Mouse (Mus musculus) small intestine, adult 2 months (tissue): ENCODE results near the gene Psme2. TPM values are rescaled to one million over a fixed set of nuclear protein-coding genes. Genes with fewer than 3 reads are reported as not detected.

Experiments used
- H3K27ac ChIP-seq: fragments of 200-500 bp; 2 replicates; pipeline ENCODE4 v1.5.1; 2012; ENCODE audit warnings: low read depth, low read length, control low read depth, inconsistent platforms; ENCODE audit not compliant: insufficient read depth
- H3K27me3 ChIP-seq: fragments of 200-500 bp; 2 replicates; pipeline ENCODE4 v1.6.1; 2012; ENCODE audit warnings: mild to moderate bottlenecking, moderate library complexity, low read length, inconsistent platforms; ENCODE audit not compliant: control insufficient read depth, insufficient read depth
- H3K36me3 ChIP-seq: fragments of 200-500 bp; 2 replicates; pipeline ENCODE4 v1.6.1; 2012; ENCODE audit warnings: mild to moderate bottlenecking, low read length, control low read depth, inconsistent platforms; ENCODE audit not compliant: control insufficient read depth, insufficient read depth
- H3K4me1 ChIP-seq: fragments of 200-500 bp; 2 replicates; pipeline ENCODE4 v1.6.1; 2012; ENCODE audit warnings: low read length, inconsistent platforms, mixed read lengths; ENCODE audit not compliant: control insufficient read depth, insufficient read depth, insufficient read length
- H3K4me3 ChIP-seq: fragments of 200-500 bp; 2 replicates; pipeline ENCODE4 v1.5.1; 2012; ENCODE audit warnings: low read depth, mild to moderate bottlenecking, control low read depth, inconsistent platforms, low read length, moderate library complexity
- CTCF ChIP-seq: fragments of 200-500 bp; IDR thresholded peaks from 2 replicates; pipeline ENCODE4 v1.5.1; 2012; ENCODE audit warnings: low read depth, mild to moderate bottlenecking, control low read depth, inconsistent platforms, low read length, moderate library complexity, mixed read lengths; ENCODE audit not compliant: insufficient replicate concordance, insufficient read length; ENCODE audit errors: extremely low read depth
- POLR2A ChIP-seq: fragments of 200-500 bp; IDR thresholded peaks from 2 replicates; pipeline ENCODE4 v1.6.1; 2012; ENCODE audit warnings: low read depth, mild to moderate bottlenecking, control low read depth, inconsistent platforms, low read length, moderate library complexity
- WGBS: fragments of 180-500 bp; shearing (Covaris S2); methylation state at CpG from one replicate; pipeline ENCODE4 v1.1.7; 2018; 5-methylcytosine and 5-hydroxymethylcytosine counted together
- polyA plus RNA-seq: library from polyadenylated mRNA; depleted of rRNA; stranded (reverse); fragments of >200 nt; gene quantifications from 2 replicates; pipeline ENCODE4 v1.2.3, GENCODE M21; 2012

Gene Psme2
- polyA plus RNA-seq, 1 experiment, result 142 TPM

- no peak for TF ChIP-seq POLR2A
- no peak for TF ChIP-seq CTCF
- Histone ChIP-seq H3K36me3 (peaks cover 76% of the 10 kb centered on the region), H3K4me3 (peak overlapping the region; percentile 28), H3K4me1 (peaks cover 23% of the 10 kb centered on the region; the same call in 1 of the 2 replicates), H3K27ac (peak overlapping the region; percentile 91), H3K27me3 (no peaks in the 10 kb centered on the region)
- whole genome bisulfite sequencing, result 85% methylated on average over 16 of the region's 16 CpGs
Measured at GRCm38 (mm10) chr14:55605743-55606459, 15.0 kb upstream of the Psme2 start.

- TF ChIP-seq POLR2A (no peak), CTCF (no peak)
- peak overlapping the region; percentile 55 for H3K4me3 ChIP-seq
- 67% methylated on average over 11 of the region's 11 CpGs for WGBS
Measured at GRCm38 (mm10) chr14:55604823-55605222, 13.9 kb upstream of the Psme2 start.

GRCm38 (mm10) chr14:55603633-55604576 lies 13.0 kb upstream of the Psme2 start:
- Histone ChIP-seq H3K36me3 (peaks cover 79% of the 10 kb centered on the region), H3K27me3 (no peaks in the 10 kb centered on the region), H3K27ac (peak overlapping the region; percentile 100), H3K4me1 (peaks cover 23% of the 10 kb centered on the region; the same call in 1 of the 2 replicates), H3K4me3 (peak overlapping the region; percentile 78)
- TF ChIP-seq POLR2A, result peak; percentile 47
- peak; percentile 90 for TF ChIP-seq CTCF
- WGBS, result 7% methylated on average over 19 of the region's 19 CpGs

More at GRCm38 (mm10) chr14:55604823-55605222, 13.9 kb upstream of the Psme2 start:
- Histone ChIP-seq H3K36me3 (peaks cover 79% of the 10 kb centered on the region), H3K27ac (peak overlapping the region; percentile 100), H3K27me3 (no peaks in the 10 kb centered on the region), H3K4me1 (peaks cover 23% of the 10 kb centered on the region; the same call in 1 of the 2 replicates)

GRCm38 (mm10) chr14:55603271-55603632 lies 12.3 kb upstream of the Psme2 start, which contains the start of gene Irf9:
Irf9 (plus strand) TSS chr14:55603571.
- WGBS, result 69% methylated on average over 7 of the region's 7 CpGs
- Histone ChIP-seq H3K27me3 (no peaks in the 10 kb centered on the region), H3K27ac (peak within 1 kb of the TSS; percentile 100), H3K4me1 (peaks cover 23% of the 10 kb centered on the region; the same call in 1 of the 2 replicates), H3K4me3 (peak within 1 kb of the TSS; percentile 78), H3K36me3 (peaks cover 79% of the 10 kb centered on the region)
- no peak for TF ChIP-seq POLR2A
- no peak for TF ChIP-seq CTCF

- TF ChIP-seq CTCF (no peak), POLR2A (no peak)
- WGBS, result 94% methylated on average over 21 of the region's 21 CpGs
- no peak overlapping the region for H3K27ac ChIP-seq
- no peak overlapping the region for H3K4me3 ChIP-seq
- H3K4me1 ChIP-seq, result peaks cover 6% of the 10 kb centered on the region
- H3K27me3 ChIP-seq, result no peaks in the 10 kb centered on the region
- peaks cover 82% of the 10 kb centered on the region for H3K36me3 ChIP-seq
Measured at GRCm38 (mm10) chr14:55598521-55599390, 7.8 kb upstream of the Psme2 start.

GRCm38 (mm10) chr14:55596036-55596690 lies 5.2 kb upstream of the Psme2 start:
- H3K4me3 ChIP-seq, result no peak overlapping the region
- no peaks in the 10 kb centered on the region for H3K27me3 ChIP-seq
- TF ChIP-seq CTCF (no peak), POLR2A (no peak)
- 89% methylated on average over 13 of the region's 13 CpGs for WGBS
- H3K27ac ChIP-seq, result no peak overlapping the region
- peaks cover 4% of the 10 kb centered on the region for H3K4me1 ChIP-seq
- peaks cover 58% of the 10 kb centered on the region for H3K36me3 ChIP-seq
